Mouse (Mus musculus): ENCODE measurements around the gene Iqcj.
"Not testable (repeated sequence)": the region's sequence is repeated elsewhere in the genome, so short reads cannot be mapped to it uniquely, and the experiment has no call there.

Gene Iqcj

DNA sequence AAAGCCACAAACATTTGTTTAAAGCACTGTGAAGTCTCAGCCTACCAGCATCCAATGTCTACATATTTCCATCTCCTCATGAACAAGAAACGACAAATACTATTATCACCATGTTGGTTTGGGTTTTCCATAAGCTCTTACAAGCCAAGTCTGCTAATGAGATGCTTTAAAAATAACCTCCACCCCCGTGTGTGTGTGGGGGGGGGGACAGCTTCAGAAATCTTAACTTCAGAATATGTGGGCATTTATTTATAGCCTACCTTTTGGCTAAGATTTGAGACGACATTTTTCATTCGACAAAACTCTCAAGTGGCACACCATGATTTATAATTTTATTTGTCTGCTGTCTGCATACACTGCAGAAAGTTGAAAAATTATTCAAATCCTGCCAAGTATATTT, 185.4 kb downstream of the Iqcj start:
- DNase-seq = no peak

DNA sequence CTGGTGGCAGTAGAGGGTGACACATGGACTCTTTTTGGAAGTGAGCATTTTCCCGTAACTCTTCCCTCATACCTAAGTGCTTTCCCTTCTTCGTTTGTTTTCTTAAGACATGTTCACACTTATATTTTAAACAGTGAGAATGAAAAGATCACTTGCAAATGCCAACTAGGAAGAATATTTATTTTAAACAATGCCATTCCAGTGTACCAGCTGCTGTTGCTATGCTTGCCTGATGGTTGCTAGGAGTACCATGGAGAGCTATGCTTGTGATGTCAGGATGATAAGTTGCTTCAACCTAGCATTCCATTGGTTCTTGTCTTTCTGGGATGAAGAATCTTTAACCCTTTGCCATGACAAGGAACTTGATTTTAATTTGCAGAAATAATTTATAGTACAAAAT, 193.0 kb downstream of the Iqcj start:
- DNase-seq = no peak

DNA sequence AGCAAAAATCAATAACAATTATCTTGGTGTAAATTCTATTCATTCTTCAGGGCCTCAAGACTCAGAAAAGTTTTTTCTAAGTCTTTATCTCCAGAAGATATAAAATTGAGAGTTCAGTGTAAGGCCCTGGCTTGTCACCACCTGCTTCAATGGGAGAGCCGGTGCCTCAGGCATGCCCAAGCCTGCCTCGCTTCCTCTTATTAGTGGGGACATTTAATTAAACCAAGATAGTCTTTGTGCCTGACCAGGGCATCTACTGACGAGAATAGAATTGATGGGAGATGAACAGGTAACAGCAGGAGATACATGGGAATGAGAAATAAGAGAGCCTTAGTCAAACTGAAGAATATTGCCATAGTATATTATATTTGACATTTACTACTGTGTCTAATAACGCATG, 200.1 kb downstream of the Iqcj start:
- no peak for DNase-seq

DNA sequence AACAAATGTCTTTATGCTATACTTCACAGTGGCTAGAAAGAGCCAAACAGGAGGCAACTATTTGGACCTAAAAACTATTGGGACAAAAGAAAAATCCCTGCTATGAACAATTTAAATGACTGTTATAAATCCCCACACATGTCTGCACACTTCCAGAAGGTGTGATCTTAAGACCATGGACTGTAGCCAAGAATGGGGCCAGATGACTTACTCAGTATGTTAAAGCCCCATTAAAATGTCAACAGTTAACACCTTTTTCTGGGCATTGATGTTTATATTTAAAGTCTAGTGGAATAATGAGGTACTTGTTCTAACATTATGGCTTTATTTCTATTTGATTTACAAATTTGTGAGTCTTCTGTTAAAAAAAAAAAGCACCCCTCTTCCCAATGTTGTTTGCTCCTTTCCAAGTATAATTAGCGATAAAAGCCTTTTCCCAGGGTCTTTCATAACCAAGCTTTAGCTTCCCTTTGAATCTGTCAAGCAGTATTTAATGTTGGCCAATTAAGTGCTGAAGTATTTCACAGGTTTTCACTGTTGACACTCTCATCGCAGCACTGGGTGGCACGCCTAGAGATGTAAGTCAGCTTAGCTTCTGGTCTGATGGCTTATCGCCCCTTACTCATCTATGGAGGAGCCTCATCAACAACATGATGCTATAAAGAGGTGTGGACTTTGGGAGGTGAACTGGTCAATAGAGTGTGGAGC, 204.9 kb downstream of the Iqcj start:
- no peak for DNase-seq

DNA sequence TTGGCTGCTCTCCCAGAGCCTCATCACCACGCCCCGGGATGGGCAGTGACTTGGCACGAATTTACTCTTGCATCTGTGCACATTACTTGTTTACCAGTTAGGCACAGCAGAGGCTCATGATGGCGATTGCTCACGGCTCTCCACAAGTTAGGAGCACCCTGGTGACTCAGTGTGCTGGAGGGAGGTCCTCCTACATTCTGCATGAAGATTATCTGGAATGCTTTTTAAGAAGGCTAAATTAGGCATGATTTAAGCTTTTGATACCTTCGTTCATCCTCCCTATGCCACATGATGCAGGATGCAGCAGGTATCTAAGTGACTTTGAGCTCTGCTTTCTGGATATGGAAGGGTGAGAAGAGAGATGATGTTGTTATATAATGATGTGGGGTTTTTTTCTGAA, 207.5 kb downstream of the Iqcj start:
- DNase-seq = not testable (repeated sequence)

DNA sequence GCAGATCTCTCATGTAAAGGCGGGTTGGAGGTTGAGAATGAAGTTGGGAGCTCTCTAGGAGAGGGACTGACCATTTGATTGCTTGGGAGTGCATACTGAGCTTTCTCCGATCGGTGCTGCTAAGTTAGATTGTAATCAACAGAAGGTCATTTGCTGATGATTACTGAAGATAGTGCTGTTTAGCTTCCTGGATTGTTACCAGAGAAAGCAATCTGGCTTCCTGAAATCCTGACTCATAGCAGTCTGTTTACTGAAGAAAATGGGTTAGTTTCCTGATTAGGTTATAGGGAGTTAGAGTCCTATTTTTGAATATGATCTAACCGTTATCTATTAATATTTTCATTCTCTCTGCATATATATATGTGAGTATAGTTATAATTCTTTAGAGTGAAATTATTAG, 209.3 kb downstream of the Iqcj start:
- no peak for DNase-seq

DNA sequence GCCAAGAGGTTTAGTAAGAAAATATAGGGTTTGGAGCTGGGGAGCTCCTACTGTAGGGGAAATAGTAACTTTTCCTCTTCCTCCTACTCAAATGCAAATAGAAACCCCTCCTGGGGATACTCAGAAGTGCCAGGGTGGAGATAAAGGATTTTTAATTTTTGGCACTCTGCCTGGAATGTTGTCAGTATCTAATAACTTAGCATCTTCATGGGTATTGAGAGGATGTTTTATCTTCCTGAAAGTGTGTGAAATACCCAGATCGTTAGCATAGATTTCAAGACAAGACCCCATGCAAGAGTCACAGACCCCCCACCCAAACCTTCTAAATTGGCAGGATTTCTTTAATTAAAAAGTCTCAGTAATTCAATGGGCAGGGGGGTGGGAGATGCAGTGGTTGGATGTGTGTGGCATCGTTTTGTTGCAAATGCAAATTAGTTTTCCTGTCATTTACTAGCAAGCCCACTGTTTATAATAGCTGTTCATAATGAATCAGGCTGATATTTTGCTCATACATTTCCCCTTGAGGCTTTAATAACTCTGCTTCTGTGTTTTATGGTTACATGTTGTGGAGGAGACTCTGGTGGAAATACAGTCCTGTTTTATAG, 213.2 kb downstream of the Iqcj start:
- DNase-seq = no peak
